Mouse (Mus musculus) limb, embryonic 14.5 days (tissue): ENCODE data around the gene Slc25a21. TPM values are rescaled to one million over a fixed set of nuclear protein-coding genes. Genes with fewer than 3 reads are reported as not detected.

Experiments
- ATAC-seq: fragments of 200-750 bp; cut with Nextera tagmentation; 2 replicates; pipeline ENCODE4 v1.8.0; 2017; ENCODE audit warnings: low read depth, moderate number of reproducible peaks, moderate TSS enrichment; ENCODE audit not compliant: low FRiP score
- DNase-seq: peaks from one replicate; pipeline ENCODE4 v3.0.0-alpha.2; 2015; ENCODE audit warnings: low spot score
- H3K27ac ChIP-seq: fragments of 300-500 bp; sonication (generic); replicated peaks from 2 replicates; pipeline ENCODE4 v1.5.1; 2014; ENCODE audit warnings: low read depth, mild to moderate bottlenecking, low read length, moderate library complexity, mixed read lengths
- H3K27me3 ChIP-seq: fragments of 300-500 bp; sonication (generic); 2 replicates; pipeline ENCODE4 v1.6.1; 2014; ENCODE audit warnings: low read length, mixed read lengths; ENCODE audit not compliant: control insufficient read depth, insufficient read depth
- H3K36me3 ChIP-seq: fragments of 300-500 bp; sonication (generic); 2 replicates; pipeline ENCODE4 v1.6.1; 2014; ENCODE audit warnings: mild to moderate bottlenecking, low read length, moderate library complexity, mixed read lengths; ENCODE audit not compliant: control insufficient read depth, insufficient read depth
- H3K4me1 ChIP-seq: fragments of 300-500 bp; sonication (generic); 2 replicates; pipeline ENCODE4 v1.6.1; 2014; ENCODE audit warnings: antibody characterized with exemption, low read length, mixed read lengths; ENCODE audit not compliant: control insufficient read depth, insufficient read depth
- H3K4me2 ChIP-seq: fragments of 300-500 bp; sonication (generic); replicated peaks from 2 replicates; pipeline ENCODE4 v1.6.1; 2014; ENCODE audit warnings: low read depth, mild to moderate bottlenecking, low read length, moderate library complexity; ENCODE audit not compliant: severe bottlenecking
- H3K4me3 ChIP-seq: fragments of 300-500 bp; sonication (generic); replicated peaks from 2 replicates; pipeline ENCODE4 v1.5.1; 2014; ENCODE audit warnings: low read length
- H3K9ac ChIP-seq: fragments of 300-500 bp; sonication (generic); 2 replicates; pipeline ENCODE4 v1.6.1; 2014; ENCODE audit warnings: mild to moderate bottlenecking, low read depth, low read length, moderate library complexity; ENCODE audit not compliant: severe bottlenecking
- H3K9me3 ChIP-seq: fragments of 300-500 bp; sonication (generic); 2 replicates; pipeline ENCODE4 v1.6.1; 2016; ENCODE audit warnings: low read length; ENCODE audit not compliant: control insufficient read depth
- POLR2A ChIP-seq: fragments of 200-500 bp; IDR thresholded peaks from 2 replicates; pipeline ENCODE4 v1.8.0; 2012; ENCODE audit warnings: inconsistent platforms, mild to moderate bottlenecking, moderate library complexity, borderline replicate concordance; ENCODE audit not compliant: insufficient read depth, insufficient read length; ENCODE audit errors: extremely low read depth
- WGBS: fragments of 180-500 bp; shearing (Covaris S2); extraction: QIAGEN DNeasy Blood & Tissue Kit; methylation state at CpG from one replicate; pipeline ENCODE4 v1.1.7; 2014; 5-methylcytosine and 5-hydroxymethylcytosine counted together
- polyA plus RNA-seq, 2 experiments: library from polyadenylated mRNA; depleted of rRNA in 1 of 2; stranded (reverse) in 1 of 2; unstranded in 1 of 2; fragments of >200 nt; fragmentation: Nextera tagmentation in 1 of 2; extraction: Ambion mirVana in 1 of 2; gene quantifications; 2 replicates each; pipeline versions ENCODE4 v1.2.1 to v1.2.3; 2012 to 2014

Gene Slc25a21
- polyA plus RNA-seq, 2 experiments = 0.24 to 0.45 TPM

- Histone ChIP-seq H3K36me3 (no peaks in the 10 kb centered on the region), H3K9me3 (no peaks in the 10 kb centered on the region), H3K27ac (no peak overlapping the region), H3K27me3 (peaks cover 95% of the 10 kb centered on the region), H3K4me2 (peak overlapping the region; percentile 28), H3K9ac (no peak overlapping the region), H3K4me3 (peak overlapping the region; percentile 6; the same call in 1 of the 2 replicates), H3K4me1 (peaks cover 3% of the 10 kb centered on the region; the same call in 1 of the 2 replicates)
- no peak for TF ChIP-seq POLR2A
- ATAC-seq = no peak
- no peak for DNase-seq
- WGBS = 3% methylated on average over 16 of the region's 16 CpGs
These were observed 506.9 kb downstream of the Slc25a21 start for GRCm38 (mm10) chr12:56690366-56690765.

GRCm38 (mm10) chr12:56689736-56690135 lies 507.5 kb downstream of the Slc25a21 start:
- WGBS = under 1% methylated on average over 25 of the region's 25 CpGs
- no peak for TF ChIP-seq POLR2A
- H3K36me3 ChIP-seq = no peaks in the 10 kb centered on the region
- H3K4me3 ChIP-seq = 0 out of 2 replicates have a peak overlapping the region, but pooled peaks have one; percentile 6
- H3K27ac ChIP-seq = no peak overlapping the region
- peaks cover 91% of the 10 kb centered on the region for H3K27me3 ChIP-seq
- peaks cover 3% of the 10 kb centered on the region; the same call in 1 of the 2 replicates for H3K4me1 ChIP-seq
- no peak overlapping the region for H3K9ac ChIP-seq
- ATAC-seq (0 out of 2 replicates have a peak, but pooled peaks have one; percentile 25), DNase-seq (no peak)
- no peaks in the 10 kb centered on the region for H3K9me3 ChIP-seq
- H3K4me2 ChIP-seq = peak overlapping the region; percentile 28

- no peak for TF ChIP-seq POLR2A
- 5% methylated on average over 10 of the region's 10 CpGs for WGBS
- no peak overlapping the region for H3K4me3 ChIP-seq
These were observed 507.9 kb downstream of the Slc25a21 start for GRCm38 (mm10) chr12:56689331-56689730.

GRCm38 (mm10) chr12:56688920-56689319 lies 508.4 kb downstream of the Slc25a21 start:
- ATAC-seq (no peak), DNase-seq (no peak)
- peaks cover 91% of the 10 kb centered on the region for H3K27me3 ChIP-seq
- H3K4me1 ChIP-seq = peaks cover 3% of the 10 kb centered on the region; the same call in 1 of the 2 replicates
- H3K4me3 ChIP-seq = no peak overlapping the region
- no peaks in the 10 kb centered on the region for H3K36me3 ChIP-seq
- TF ChIP-seq POLR2A = no peak
- no peaks in the 10 kb centered on the region for H3K9me3 ChIP-seq
- no peak overlapping the region for H3K9ac ChIP-seq
- 5% methylated on average over 8 of the region's 8 CpGs for WGBS
- H3K4me2 ChIP-seq = no peak overlapping the region
- H3K27ac ChIP-seq = no peak overlapping the region

More at GRCm38 (mm10) chr12:56689331-56689730, 507.9 kb downstream of the Slc25a21 start:
- Histone ChIP-seq H3K4me1 (peaks cover 3% of the 10 kb centered on the region; the same call in 1 of the 2 replicates), H3K27ac (no peak overlapping the region), H3K27me3 (peaks cover 91% of the 10 kb centered on the region), H3K9me3 (no peaks in the 10 kb centered on the region), H3K36me3 (no peaks in the 10 kb centered on the region), H3K4me2 (peak overlapping the region; percentile 28), H3K9ac (no peak overlapping the region)
- DNase-seq = no peak
- no peak for ATAC-seq

GRCm38 (mm10) chr12:56688482-56688840 lies 508.8 kb downstream of the Slc25a21 start:
- no peak for TF ChIP-seq POLR2A
- no peak overlapping the region for H3K4me2 ChIP-seq
- no peak overlapping the region for H3K4me3 ChIP-seq
- DNase-seq (no peak), ATAC-seq (no peak)
- whole genome bisulfite sequencing = 4% methylated on average over 10 of the region's 10 CpGs
- H3K27me3 ChIP-seq = peaks cover 90% of the 10 kb centered on the region
- peaks cover 4% of the 10 kb centered on the region; the same call in 1 of the 2 replicates for H3K4me1 ChIP-seq
- no peak overlapping the region for H3K9ac ChIP-seq
- H3K9me3 ChIP-seq = no peaks in the 10 kb centered on the region
- H3K36me3 ChIP-seq = no peaks in the 10 kb centered on the region
- H3K27ac ChIP-seq = no peak overlapping the region
